Mouse (Mus musculus) ES-Bruce4 (cell line): ENCODE data around the gene Zscan20. TPM values are rescaled to one million over a fixed set of nuclear protein-coding genes. Genes with fewer than 3 reads are reported as not detected.

Experiments
- H3K27ac ChIP-seq: 2 replicates; pipeline ENCODE4 v1.5.1; 2012; ENCODE audit warnings: low read length, inconsistent platforms; ENCODE audit not compliant: insufficient read depth
- H3K27me3 ChIP-seq: 2 replicates; pipeline ENCODE4 v1.6.1; 2012; ENCODE audit warnings: mild to moderate bottlenecking, low read length, inconsistent platforms; ENCODE audit not compliant: control insufficient read depth, poor library complexity, insufficient read depth, severe bottlenecking
- H3K36me3 ChIP-seq: 2 replicates; pipeline ENCODE4 v1.6.1; 2012; ENCODE audit warnings: inconsistent platforms, mild to moderate bottlenecking, low read length, moderate library complexity; ENCODE audit not compliant: control insufficient read depth, poor library complexity, insufficient read depth, severe bottlenecking
- H3K4me1 ChIP-seq: one replicate; pipeline ENCODE4 v1.8.1; 2011; ENCODE audit warnings: low read length; ENCODE audit not compliant: control insufficient read depth, insufficient read depth
- H3K4me3 ChIP-seq: 2 replicates; pipeline ENCODE4 v1.5.1; 2011; ENCODE audit warnings: low read depth, mild to moderate bottlenecking, low read length
- H3K9ac ChIP-seq: 2 replicates; pipeline ENCODE4 v1.6.1; 2012; ENCODE audit warnings: low read depth, mild to moderate bottlenecking, inconsistent platforms; ENCODE audit not compliant: poor library complexity, severe bottlenecking
- H3K9me3 ChIP-seq: replicated peaks from 2 replicates; pipeline ENCODE4 v1.6.1; 2012; ENCODE audit warnings: mild to moderate bottlenecking, low read length, inconsistent platforms; ENCODE audit not compliant: control insufficient read depth, poor library complexity, insufficient read depth, severe bottlenecking
- CTCF ChIP-seq: IDR thresholded peaks from one replicate; pipeline ENCODE4 v1.8.1; 2011; ENCODE audit warnings: low read depth, low read length
- EP300 ChIP-seq: IDR thresholded peaks from 2 replicates; pipeline ENCODE4 v1.6.1; 2011; ENCODE audit warnings: low read depth, low read length; ENCODE audit not compliant: insufficient read depth
- POLR2A ChIP-seq: IDR thresholded peaks from one replicate; pipeline ENCODE4 v1.8.1; 2011; ENCODE audit warnings: low read length; ENCODE audit not compliant: insufficient read depth
- polyA plus RNA-seq: library from polyadenylated mRNA; stranded (reverse); fragments of >200 nt; gene quantifications from 2 replicates; pipeline ENCODE4 v1.2.4, GENCODE M21; 2011; ENCODE audit warnings: low read depth; ENCODE audit not compliant: missing spikeins, insufficient read depth, insufficient read length

Gene Zscan20
- polyA plus RNA-seq, 1 experiment = 6.1 TPM

DNA sequence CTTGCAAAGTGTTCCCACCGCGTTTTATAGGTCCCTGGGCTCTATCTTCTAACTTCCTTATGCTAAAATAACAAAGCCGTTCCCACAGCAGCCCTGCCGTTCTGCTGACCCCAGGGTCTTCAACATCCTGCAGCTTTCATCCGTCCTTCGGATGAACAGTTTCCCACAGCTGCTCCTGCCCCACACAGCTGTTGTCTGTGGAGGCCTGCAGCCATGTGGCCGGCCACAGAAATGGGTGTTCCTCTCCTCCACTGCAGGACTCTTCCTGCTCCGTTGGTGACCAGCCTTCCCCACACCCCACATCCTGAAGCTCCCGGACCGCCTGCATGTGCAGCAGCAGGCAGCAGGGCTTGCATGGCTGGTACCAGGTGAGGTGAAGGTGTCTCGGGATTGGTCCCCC, 27.4 kb upstream of the Zscan20 start:
- no peak for TF ChIP-seq EP300
- no peak for TF ChIP-seq CTCF
- no peak for TF ChIP-seq POLR2A
- Histone ChIP-seq H3K36me3 (no peaks in the 10 kb centered on the region), H3K9ac (no peak overlapping the region), H3K9me3 (no peaks in the 10 kb centered on the region), H3K27ac (no peak overlapping the region), H3K27me3 (no peaks in the 10 kb centered on the region), H3K4me3 (no peak overlapping the region), H3K4me1 (peaks cover 7% of the 10 kb centered on the region)

DNA sequence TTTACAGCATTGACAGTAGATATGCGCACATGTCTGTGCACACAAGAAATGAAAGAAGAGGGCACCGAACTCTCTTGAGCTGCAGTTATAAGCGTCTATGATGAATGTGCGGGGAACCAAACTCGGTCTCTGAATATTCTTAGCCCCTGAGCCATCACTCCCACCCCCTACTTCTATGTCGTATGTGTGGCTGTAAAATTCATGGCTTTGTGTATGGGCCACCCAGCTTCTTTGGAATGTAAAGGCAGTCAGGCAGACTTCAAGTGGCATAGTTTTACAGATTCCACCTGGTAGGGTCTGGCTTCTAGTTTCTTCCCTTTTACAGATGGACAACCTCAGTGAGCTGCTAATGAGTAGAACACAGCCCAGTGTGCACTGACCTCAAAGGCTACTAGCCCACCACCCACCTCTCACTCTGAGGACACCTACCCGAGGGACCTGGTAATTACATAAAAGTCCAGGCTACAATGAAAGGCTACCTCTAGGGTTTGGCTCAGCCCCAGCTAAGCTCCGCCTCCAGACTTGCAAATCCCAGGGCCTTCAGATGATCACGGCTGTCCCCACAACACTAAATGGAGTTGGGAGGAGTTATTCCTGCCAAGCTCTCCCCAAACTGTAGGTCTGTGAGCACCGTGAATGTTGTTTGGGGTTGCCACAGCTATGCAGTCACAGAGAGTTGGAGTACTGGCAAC, 26.1 kb upstream of the Zscan20 start:
- Histone ChIP-seq H3K9me3 (no peaks in the 10 kb centered on the region), H3K4me3 (no peak overlapping the region), H3K36me3 (no peaks in the 10 kb centered on the region), H3K9ac (no peak overlapping the region), H3K4me1 (peaks cover 7% of the 10 kb centered on the region), H3K27ac (no peak overlapping the region), H3K27me3 (no peaks in the 10 kb centered on the region)
- TF ChIP-seq CTCF (no peak), POLR2A (no peak), EP300 (no peak)

DNA sequence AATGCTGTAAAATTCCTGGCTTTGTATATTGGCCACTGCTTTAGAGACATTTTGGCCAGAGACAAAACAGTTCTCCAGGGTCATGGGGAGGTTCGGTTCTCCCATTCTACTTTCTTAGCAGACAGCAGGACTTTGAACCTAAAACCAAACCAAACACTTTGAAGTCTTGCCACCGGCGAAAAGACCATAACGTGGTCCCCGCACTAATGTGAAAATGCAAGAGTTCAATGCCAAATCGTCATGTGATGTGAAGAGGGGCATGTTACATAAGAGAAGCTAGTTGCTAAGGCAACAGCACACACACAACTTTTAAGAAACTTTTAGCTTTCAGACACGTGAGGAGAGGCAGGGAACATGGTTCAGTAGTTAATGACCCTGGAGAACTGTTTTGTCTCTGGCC, 25.6 kb upstream of the Zscan20 start:
- peaks cover 7% of the 10 kb centered on the region for H3K4me1 ChIP-seq
- H3K27ac ChIP-seq = no peak overlapping the region
- H3K9ac ChIP-seq = no peak overlapping the region
- H3K9me3 ChIP-seq = no peaks in the 10 kb centered on the region
- H3K27me3 ChIP-seq = no peaks in the 10 kb centered on the region
- TF ChIP-seq CTCF = no peak
- TF ChIP-seq EP300 = no peak
- TF ChIP-seq POLR2A = no peak
- no peaks in the 10 kb centered on the region for H3K36me3 ChIP-seq
- no peak overlapping the region for H3K4me3 ChIP-seq

DNA sequence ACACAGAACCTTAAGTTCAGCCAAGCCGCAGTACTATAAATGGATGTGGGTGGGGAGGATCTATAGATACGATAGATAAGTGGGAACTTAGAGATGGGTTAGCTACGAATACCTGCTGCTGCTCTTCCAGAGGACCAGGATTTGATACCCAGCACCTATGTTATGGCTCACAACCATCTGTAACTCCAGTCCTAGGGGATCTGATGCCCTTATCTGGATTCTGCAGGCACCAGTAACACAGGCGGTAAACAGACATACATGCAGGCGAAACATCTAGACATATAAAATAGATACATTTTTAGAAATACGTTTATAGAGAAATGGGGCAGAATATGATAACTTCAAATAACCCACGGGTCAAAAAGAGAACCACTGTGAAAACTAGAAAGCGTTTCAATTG, 11.2 kb upstream of the Zscan20 start:
- TF ChIP-seq EP300 = no peak
- TF ChIP-seq POLR2A = no peak
- H3K9me3 ChIP-seq = no peaks in the 10 kb centered on the region
- no peaks in the 10 kb centered on the region for H3K4me1 ChIP-seq
- H3K27ac ChIP-seq = no peak overlapping the region
- no peak overlapping the region for H3K4me3 ChIP-seq
- no peaks in the 10 kb centered on the region for H3K27me3 ChIP-seq
- H3K36me3 ChIP-seq = no peaks in the 10 kb centered on the region
- H3K9ac ChIP-seq = no peak overlapping the region

DNA sequence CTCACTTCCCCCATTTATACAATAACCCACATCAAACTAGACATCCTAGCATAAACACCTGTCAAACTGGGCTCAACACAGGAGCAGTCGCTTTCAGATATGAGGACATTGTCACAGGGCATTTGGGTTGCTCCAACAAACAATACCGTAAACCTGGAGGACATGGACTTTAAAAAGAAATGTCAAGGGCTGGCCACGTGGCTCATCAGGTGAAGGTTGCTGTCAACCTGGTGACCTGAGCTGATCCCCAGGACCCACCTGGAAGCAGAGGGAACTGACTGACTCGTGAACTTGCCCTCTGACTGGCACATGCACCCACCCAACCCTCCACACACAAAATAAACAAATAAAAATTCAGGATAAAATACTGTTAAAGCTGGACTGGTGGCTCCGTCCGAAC, 10.7 kb upstream of the Zscan20 start:
- no peaks in the 10 kb centered on the region for H3K9me3 ChIP-seq
- H3K9ac ChIP-seq = no peak overlapping the region
- no peaks in the 10 kb centered on the region for H3K36me3 ChIP-seq
- H3K27ac ChIP-seq = no peak overlapping the region
- no peaks in the 10 kb centered on the region for H3K27me3 ChIP-seq
- no peak overlapping the region for H3K4me3 ChIP-seq
- no peaks in the 10 kb centered on the region for H3K4me1 ChIP-seq
- TF ChIP-seq CTCF (no peak), EP300 (no peak), POLR2A (no peak)

DNA sequence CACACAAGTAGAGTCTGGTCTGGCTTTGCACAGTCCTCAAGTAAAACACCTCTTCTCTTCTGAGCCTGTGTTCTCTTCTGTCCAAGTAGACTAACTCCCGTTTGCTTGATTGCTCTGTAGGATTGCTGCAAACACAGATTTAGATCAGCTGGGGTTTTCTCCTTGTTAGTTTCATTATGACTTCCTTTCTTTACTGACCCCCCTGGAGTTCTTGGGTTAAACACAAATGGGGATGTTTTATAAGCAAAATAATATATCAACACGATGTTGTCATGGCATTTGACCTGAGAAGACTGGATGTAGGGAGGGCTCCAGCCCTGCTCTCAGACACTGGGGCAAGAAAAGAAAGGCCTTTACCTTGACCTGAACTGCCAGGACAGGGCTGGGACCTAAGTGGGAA, 9.1 kb upstream of the Zscan20 start:
- Histone ChIP-seq H3K4me3 (no peak overlapping the region), H3K36me3 (no peaks in the 10 kb centered on the region), H3K27ac (no peak overlapping the region), H3K4me1 (no peaks in the 10 kb centered on the region), H3K27me3 (no peaks in the 10 kb centered on the region), H3K9ac (no peak overlapping the region), H3K9me3 (no peaks in the 10 kb centered on the region)
- TF ChIP-seq EP300 (no peak), CTCF (no peak), POLR2A (no peak)
